Mouse (Mus musculus): ENCODE measurements around the gene Sh2d5.

Sh2d5 gene

DNA sequence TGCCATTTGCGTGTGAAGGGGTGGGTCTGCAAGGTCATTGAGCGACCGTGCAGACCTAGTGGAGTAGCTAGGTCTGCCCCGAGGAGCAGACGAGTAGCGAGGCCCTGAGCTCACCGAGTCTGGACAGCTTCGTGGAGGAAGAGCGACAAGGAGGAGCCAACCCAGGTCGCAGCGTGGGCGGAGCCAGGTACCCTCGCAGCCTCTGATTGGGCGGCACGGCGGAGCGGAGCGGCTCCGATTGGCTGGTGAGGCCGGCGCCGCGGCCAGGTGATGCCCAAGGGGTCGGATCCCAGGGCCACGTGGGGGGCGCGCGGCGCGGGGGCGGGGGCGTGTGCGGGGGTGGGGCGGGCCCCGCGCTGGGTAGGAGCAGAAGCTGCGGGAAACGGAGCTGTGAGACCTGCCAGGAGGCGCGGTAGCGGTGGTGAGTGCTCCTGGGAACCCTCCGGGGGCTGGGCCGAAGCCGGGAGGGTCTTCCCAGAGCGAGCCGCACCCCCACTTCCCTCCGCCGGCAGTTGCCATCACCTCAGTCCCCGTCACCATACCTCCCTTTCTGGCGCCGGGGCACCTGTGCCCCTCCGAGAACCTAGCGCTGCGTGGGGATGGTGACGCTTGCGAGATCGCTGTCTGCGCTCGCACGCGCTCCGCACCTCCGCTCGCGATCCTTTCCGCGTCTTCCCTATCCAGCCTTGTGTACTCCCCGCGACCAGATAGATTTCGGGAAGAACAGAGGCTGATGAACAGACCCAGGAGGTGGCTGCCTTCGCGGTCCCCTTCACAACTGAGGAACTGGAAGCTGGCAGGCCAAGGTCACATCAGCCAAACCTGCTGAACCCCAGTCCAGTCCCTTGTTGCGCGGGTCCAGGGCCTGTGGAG is at the start of gene Sh2d5, which contains the start of gene Kif17:
Gene Sh2d5, plus strand, starts transcription at position 316 of the 873 bp plus-strand sequence.
Gene Kif17, plus strand, starts transcription at position 348 of the 873 bp plus-strand sequence.
- peak in 1 of 2 experiments; percentile 44 for DNase-seq (ENCODE audit: low spot score in 2 of 2)

DNA sequence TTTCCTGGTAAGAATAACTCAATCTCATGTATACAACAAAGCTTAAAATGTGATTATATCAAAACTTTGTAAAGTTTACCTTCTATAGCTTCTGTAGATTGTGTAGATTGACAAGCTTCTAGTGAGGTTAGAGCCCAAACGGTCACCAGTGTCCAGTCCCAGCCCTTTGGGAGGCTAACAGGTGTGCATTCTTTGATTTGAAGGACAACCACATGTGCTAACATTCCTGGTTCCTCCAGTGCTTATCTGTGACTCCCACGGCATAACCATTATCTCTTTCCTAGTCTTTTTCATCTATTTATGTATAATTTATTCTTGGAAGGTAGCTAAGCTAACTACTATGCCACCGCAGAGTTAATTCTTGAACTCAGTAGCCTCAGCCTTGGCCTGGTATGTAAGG is 49.4 kb upstream of the Sh2d5 start:
- no peak for DNase-seq (ENCODE audit: low spot score in 2 of 2)

DNA sequence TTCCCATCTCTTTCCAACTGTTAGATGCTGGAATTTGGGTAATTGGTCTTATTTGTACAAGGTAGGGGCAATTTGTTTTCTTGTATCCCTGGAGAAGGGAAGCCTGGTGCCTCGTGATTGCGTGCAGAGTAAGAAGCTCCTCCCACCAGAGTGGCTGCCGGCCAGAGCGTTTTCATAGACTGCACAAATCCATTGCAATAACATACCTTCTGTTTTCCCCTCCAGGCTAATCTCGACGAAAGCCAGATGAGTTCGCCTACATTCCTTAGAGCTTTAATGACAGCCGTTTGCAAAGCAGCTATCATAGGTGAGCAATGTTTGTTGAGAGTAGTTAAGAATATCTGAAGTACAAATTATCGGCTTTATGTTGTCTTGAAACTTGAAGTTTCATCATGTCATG is 48.5 kb upstream of the Sh2d5 start:
- no peak for DNase-seq (ENCODE audit: low spot score in 2 of 2)

DNA sequence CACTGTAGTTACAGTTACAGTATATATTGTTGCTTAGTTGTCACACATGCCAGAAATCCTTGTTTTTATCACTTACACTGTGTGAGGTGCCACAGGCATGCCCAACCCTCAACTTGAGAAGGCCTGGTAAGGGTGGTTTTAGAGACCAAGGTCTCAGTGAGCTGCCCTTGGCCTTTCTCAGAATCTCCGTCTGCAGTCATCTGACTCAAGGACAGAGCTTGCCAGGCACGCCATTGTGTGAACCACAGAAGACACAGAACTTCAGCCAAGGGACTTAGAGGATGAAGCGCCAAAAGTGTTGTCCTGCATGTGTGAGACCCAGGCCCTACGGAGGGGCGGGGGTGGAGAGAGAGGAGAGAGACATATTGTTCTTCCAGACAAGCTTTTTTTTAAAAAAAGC is 40.1 kb upstream of the Sh2d5 start:
- no peak for DNase-seq (ENCODE audit: low spot score in 2 of 2)

DNA sequence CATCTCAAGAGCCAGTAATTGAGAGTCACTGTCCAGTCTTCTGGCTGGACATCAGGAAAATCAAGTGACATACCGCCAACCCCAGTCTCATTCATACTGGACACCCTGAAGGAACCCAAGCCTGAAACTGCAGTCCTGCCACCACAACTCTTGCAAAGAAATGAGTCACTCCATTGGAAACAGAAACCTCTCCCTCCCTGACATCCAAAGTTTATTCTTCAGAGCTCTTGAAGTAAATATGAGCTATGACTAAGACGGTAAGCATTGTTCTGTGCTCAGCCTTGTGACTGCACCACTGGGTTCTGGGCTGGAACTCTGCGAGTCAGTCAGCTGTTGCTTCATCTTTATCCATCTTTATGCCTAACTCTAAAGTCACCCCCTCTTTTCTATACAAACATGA is 36.3 kb upstream of the Sh2d5 start:
- DNase-seq (ENCODE audit: low spot score in 2 of 2), result no peak

DNA sequence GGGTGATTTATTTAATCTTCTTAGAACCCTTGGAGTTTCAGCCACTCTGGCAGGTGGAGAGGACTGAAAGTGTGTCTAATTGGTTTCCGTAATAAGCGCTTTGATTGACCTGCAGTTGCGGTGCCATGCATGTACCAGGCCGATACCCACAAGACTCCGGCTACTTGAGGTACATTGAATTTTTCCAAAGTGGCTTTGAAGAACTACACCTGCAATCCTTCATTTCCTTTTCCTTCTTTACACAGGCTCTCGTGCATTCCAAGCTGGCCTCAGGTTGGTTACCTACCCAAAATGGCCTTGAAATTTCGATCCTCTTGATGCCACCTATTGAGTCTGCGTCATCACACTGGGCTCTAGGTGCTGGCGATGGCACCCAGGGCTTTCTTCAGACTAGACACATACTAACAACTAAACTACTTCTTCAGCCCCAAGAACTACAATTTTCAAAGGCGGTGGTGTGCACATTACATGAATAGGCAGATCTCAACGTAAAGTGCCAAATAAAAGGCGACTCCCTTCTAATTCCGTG is 34.5 kb upstream of the Sh2d5 start:
- DNase-seq (ENCODE audit: low spot score in 2 of 2), result no peak

DNA sequence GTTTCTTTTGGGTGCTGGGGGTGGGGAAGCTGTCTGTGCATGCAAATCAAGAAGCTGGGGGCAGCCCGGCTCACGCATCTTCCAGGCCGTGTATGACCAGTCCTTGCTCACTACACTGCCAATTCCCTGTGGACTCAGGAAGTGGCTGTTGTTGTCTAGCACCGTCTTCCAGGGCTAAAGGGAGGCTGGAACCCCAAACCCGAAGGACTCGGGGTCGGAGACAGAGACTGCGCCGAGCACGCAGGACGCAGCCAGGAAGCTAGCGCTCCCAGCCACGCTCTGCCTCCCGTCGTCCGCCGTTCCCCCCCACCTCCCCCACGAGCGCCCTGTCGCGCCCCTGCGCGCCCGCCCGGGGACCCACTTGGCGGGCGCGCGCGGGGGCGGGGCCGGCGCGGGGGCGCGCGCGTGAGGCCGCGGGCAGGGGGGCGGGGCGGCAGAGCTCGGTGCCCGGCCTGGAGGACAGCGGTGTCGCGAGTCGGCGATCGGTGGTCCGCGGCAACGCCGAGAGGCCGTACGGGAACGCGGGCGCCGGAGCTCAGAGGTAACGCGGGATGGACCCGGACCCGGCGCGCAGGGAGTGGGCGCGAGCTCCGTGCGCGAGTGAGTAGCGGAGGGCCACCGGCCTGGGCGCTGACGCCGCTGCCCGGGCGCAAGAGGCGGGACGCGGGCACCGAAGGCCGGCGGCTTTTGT is 33.9 kb upstream of the Sh2d5 start, which contains the start of gene Hp1bp3:
Gene Hp1bp3, plus strand, starts transcription at position 97 of the 691 bp plus-strand sequence.
- peak; percentile 67 to 78 for DNase-seq (ENCODE audit: low spot score in 2 of 2)

DNA sequence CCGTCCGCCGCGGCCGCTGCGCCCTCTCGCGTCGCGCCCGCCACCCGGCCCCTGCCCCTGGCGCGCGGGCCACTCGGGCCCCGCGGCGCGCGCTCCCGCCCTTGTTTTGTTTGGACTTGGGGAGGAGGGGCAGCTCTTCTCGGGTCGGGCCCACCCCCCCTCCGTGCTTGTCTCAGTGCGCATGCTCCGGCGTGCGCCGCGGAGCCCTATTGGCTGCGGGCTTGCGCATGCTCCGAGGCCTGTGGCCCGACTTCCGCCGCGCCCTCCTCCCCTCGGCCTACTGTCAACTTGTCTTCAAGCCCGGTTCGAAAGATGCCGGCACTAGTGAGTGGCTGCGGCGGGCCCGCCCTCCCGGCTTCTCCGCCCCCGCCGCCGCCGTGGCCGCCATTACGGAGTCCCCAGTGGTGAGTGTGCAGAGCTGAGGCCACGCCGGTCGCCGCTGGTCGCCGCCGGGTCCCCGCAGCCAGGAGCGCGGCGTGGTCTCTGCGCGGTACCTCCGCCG is 33.3 kb upstream of the Sh2d5 start:
- DNase-seq (ENCODE audit: low spot score in 2 of 2), result peak; percentile 98

DNA sequence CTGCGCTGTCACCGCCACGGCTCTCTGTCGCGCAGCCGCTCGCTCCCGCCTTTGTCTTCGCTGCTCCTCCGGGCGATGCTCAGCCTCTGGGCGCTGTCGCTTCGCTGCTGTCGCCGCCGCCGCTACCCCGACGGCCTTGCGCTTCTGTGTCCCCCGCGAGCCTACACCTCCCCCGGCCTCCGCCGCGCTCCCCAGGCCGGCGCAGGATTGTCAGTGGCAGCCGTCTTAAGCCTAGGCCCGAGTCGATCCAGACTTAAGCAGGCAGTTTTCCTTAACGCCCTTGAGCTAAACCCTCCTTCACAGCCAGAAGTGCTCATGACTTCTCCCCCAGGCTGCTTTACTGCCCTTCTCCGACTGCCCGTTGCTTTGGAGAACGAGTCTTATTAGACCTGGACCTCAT is 32.8 kb upstream of the Sh2d5 start:
- DNase-seq (ENCODE audit: low spot score in 2 of 2), result no peak

DNA sequence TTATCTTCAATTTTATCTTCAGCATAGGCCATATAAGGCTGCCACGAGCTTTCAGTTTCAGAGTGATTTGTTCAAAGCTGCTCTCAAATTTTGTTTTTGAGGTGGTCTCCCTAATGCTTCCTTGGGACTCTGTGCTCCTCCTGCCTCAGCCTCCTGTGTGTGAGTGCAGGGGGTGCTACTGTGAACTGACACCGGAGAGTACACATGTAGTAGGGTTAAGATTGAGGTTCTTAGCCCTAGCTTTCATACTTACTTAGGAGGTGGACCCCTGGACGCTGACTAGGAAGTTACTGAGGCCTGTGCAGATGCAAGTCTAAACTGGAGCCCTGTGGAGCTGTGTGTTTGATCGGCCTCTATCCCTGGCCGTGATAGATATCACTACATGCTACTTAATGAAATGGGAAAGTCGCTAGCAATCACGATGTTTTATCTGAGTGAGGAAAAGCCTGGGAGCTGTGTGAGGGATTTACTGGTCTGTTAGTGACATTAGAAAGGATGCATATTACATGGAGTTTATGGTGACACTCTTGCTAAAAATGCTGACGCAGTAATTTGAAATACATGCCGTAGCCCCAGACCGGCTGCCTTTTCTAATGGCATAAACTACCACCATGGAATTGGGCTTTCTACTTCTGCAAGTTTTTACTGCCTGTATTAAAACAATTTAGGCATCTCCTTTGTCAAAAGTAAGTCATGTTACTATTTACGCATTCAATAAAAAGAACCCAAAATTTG is 32.1 kb upstream of the Sh2d5 start:
- DNase-seq (ENCODE audit: low spot score in 2 of 2), result no peak

DNA sequence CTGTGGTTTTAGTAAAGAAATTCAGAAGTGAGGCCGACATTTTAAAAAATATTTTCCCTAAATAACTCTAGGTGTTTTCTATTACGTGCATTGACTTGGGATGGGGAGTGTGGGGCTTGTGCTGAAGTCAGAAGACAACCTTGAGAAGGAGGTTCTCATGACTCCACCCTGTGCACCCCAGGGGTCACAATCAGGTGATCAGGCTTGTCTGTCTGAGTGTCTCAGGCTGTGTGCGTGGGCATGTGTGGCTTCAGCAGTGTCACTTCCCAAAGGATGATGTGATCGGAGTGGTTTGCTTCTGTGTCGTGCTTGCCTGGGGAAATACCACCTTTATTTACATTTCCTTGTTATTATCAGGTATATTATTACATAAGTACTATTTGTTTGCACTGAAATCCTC is 30.9 kb upstream of the Sh2d5 start:
- no peak for DNase-seq (ENCODE audit: low spot score in 2 of 2)

DNA sequence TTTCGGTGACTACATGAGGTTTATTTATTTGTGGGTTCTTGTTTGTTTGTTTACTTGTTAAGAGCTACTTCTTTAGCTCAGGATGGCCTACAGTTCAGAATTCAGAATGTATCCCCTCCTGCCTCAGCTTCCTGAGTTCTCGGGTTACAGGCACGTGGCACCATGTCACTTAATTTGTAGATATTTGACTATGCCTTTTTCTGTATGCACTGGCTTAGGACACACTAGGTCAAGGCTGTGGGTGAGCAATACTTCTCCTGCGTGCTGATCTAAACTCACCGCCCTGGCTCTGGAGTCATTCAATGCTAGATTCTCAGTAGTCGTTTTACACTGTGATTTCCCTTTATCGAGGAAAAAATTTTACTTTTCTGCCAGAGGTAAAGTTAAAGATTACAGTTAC is 29.4 kb upstream of the Sh2d5 start:
- no peak for DNase-seq (ENCODE audit: low spot score in 2 of 2)

DNA sequence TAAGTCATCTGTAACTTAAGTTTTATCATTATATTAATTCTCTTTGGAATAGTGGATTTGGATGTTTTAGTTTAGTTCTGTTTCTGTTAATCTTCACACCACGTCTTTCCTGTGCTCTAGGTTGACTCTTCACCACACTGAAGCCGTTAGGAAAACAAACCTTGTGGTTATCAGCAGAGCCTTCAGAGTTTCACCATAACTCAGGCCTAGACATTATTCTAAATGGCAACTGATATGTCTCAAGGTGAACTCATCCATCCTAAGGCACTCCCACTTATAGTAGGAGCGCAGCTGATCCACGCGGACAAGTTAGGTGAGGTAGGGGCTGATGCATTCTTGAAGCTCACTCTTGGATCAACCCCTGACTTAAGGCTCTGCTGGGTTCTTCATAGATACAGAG is 28.8 kb upstream of the Sh2d5 start:
- DNase-seq (ENCODE audit: low spot score in 2 of 2), result no peak

DNA sequence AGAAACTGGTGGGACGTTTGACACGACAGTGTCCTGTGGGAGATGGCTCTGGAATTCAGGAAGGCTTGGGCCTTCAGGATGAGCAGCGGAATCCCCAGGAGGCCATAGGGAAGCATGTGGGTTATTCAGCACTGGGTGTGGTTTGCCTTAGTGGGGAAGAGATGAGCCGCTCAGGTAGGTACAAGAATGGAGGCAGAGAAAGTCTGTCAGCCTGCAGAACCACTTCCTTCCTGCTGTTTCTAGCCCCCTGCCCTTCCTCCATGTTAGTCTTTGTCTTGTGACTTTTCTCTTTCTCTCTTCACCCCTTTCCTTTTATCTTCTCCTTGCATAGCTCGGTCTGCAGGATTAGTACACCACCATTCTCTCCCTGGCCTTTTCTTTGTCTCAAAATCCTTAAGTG is 27.8 kb upstream of the Sh2d5 start:
- no peak for DNase-seq (ENCODE audit: low spot score in 2 of 2)

DNA sequence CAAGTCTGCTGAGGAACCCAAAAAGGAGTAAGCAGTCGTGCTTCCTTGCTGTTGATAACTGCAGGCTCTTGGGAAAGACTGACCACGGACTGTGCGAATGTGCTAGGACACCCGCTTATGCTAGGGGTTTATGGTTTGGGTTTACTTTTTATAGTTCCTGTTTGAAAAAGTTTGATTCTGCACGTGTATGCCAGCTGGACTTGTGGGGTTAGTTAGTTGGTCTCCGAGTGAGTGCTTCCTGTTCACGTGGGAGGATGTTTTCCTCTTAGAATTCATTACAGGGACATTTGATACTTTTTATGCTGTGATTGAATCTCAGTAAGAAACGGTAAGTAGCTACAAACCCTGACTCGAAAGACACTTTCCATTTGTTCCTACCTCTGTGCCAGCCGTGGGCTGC is 26.6 kb upstream of the Sh2d5 start:
- DNase-seq (ENCODE audit: low spot score in 2 of 2), result no peak

DNA sequence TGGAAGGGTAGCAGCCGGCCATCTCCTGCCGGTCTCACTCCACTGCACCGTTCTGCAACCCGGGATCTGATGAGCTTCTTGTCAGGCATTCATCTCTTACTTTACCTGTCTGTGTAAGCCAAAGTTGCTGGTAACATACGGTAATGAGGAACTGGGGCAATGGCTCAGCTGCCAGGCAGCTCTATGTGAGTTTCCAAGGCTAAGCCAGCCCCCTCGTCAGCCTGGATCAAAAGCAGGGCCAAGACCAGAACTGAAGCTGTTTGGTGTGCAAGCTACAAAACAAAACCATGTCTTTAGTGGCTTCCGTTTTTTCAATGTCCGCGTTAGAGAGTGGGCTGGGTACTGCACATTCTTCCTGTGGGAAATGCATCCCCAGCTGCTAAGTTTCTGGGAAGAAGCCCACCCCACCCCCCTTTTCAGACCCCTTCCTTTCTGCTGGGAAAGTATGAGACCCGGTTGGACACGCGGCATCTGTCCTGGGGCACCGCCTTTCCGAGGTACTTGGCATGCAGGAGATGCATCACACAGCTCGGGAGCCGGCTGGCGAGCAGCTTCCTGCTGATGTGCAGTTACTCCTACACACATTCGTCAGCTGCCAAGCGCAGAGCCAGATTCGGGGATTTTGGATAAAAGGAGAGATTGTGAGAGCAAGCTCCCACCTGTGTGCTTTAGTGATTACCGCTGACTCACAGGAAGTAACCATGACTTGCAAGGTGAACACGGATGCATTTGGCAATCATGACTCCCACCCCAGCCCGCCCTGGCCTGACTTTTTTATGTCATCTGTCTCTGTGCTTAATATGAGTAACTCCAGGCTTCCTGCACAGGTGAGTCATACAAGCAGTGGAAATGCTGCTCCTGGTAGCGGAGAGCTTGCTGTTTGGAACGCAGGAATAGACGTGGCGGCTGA is 3.2 kb upstream of the Sh2d5 start:
- DNase-seq (ENCODE audit: low spot score in 2 of 2), result no peak

DNA sequence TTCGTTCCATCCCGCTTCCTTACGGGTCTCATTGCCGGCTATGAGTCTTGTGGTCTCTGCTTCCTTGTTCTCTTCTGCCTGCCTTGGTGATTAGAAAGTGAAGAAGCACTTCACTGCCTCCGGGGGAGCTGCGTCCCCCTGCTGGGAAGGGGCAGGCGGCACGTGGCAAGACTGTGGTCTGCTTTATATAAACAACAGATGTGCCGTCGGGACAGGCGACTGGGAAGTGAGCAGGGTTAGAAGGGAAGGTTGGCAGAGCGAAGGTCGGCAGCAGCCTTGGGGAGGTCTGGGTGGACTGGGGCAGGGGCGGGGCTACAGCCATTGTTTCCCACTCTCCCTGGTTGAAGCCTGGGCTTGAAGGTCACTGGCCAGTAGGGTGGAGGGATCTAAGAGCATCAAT is 1.6 kb downstream of the Sh2d5 start:
- no peak for DNase-seq (ENCODE audit: low spot score in 2 of 2)

DNA sequence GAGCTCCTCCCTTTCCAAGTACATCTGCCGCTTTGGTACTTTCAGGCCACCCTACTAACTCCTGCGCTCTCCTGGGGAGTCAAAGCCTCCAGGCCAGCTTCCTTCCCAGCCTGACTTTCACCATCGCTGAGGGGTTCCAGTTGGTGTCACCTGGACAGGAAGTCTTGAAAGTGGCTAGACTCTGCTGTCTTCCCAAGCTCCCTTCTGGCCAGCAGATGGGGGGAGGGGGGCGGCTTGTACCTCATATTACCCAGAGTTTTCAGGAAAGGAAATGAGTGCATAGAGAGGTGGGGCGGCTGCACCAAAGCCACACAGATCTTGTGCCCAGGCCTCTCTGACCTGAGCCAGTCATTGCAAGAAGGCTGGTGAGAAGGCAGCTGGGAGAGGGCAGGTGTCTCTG is 2.0 kb downstream of the Sh2d5 start:
- DNase-seq (ENCODE audit: low spot score in 2 of 2), result no peak

DNA sequence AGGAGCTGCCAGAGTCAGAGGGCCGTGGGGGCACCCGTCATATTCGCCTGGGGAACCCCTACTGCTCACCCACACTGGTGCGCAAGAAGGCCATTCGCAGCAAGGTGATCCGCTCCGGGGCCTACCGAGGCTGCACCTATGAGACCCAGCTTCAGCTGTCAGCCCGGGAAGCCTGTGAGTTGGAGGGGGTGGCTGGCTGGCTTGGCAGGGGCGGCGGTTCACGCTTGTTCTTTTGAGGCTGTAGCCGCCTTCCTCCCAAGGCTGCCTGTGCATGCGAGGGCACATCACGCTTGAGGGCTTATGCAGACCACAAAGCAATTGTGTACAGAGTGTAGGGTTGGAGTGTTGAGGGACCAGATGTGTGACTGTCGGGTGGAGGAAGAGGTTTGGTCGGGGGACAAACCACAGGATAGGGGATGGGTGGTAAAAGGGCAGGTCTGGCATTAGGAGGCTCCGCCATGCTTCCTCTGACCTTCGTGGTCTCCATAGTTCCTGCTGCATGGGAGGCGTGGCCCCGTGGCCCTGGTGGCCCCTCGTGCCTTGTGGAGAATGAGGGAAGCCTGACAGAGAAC is 7.0 kb downstream of the Sh2d5 start:
- no peak for DNase-seq (ENCODE audit: low spot score in 2 of 2)

DNA sequence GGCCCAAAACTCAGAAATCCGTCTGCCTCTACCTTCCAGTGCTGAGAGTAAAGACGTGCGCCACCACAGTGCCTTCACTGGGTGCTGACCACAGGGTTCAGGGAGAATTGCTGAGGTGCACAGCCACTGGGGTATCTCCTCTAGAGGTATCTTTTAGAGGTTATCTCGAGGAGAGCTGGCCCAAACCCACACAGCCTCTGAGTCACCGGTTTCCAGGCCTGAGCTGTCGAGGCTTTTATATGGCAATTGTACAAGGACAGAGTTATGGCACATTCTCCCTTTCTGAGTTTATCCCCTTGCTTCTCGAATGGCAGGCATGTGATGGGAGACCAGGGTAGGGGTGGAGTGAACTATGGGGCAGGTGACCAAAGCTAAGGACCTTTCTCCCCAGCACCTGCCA is 8.5 kb downstream of the Sh2d5 start:
- DNase-seq (ENCODE audit: low spot score in 2 of 2), result no peak

DNA sequence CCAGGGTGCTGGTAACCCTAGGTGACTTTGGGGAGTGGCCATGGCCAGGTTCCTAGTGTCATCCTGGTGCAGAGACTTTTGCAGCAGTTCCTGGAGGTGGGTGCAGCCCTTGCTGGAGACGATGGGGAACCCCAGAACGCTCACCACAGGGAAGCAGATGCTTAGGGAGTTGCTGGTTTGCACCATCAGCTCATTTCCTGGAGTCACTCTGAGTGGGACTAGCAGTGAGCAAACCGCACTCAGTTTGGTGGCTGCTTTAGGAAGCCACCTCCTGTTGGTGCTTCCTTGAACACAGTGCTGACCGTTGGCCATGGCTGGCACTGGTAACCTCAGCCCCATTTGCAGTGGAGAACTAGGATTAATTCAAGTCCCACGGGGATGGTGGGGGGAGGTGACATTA is 9.3 kb downstream of the Sh2d5 start:
- no peak for DNase-seq (ENCODE audit: low spot score in 2 of 2)
